Mouse (Mus musculus): ENCODE data around the gene Dnajc1.

The Dnajc1 gene

GRCm38 (mm10) chr2:18300949-18301348, 91.7 kb downstream of the Dnajc1 start:
- no peak for DNase-seq (ENCODE audit: low spot score)

GRCm38 (mm10) chr2:18285175-18285574, 107.5 kb downstream of the Dnajc1 start:
- no peak for DNase-seq (ENCODE audit: low spot score)

GRCm38 (mm10) chr2:18265736-18266135, 126.9 kb downstream of the Dnajc1 start:
- DNase-seq (ENCODE audit: low spot score), result no peak

- no peak for DNase-seq (ENCODE audit: low spot score)
Measured at GRCm38 (mm10) chr2:18264579-18264978, 128.1 kb downstream of the Dnajc1 start.

- DNase-seq (ENCODE audit: low spot score), result no peak
Measured at GRCm38 (mm10) chr2:18262298-18262697, 130.3 kb downstream of the Dnajc1 start.

GRCm38 (mm10) chr2:18249224-18249623, 143.4 kb downstream of the Dnajc1 start:
- no peak for DNase-seq (ENCODE audit: low spot score)

- DNase-seq (ENCODE audit: low spot score), result no peak
Measured at GRCm38 (mm10) chr2:18235524-18235923, 157.1 kb downstream of the Dnajc1 start.

- DNase-seq (ENCODE audit: low spot score), result no peak
Measured at GRCm38 (mm10) chr2:18232883-18233567, 159.6 kb downstream of the Dnajc1 start.

- DNase-seq (ENCODE audit: low spot score), result no peak
Measured at GRCm38 (mm10) chr2:18231143-18231542, 161.5 kb downstream of the Dnajc1 start.

GRCm38 (mm10) chr2:18229279-18229678, 163.4 kb downstream of the Dnajc1 start:
- peak; percentile 79 for DNase-seq (ENCODE audit: low spot score)

- no peak for DNase-seq (ENCODE audit: low spot score)
Measured at GRCm38 (mm10) chr2:18228486-18229062, 164.1 kb downstream of the Dnajc1 start.

GRCm38 (mm10) chr2:18219569-18219968, 173.1 kb downstream of the Dnajc1 start:
- DNase-seq (ENCODE audit: low spot score), result no peak

- peak; percentile 12 for DNase-seq (ENCODE audit: low spot score)
Measured at GRCm38 (mm10) chr2:18219136-18219535, 173.5 kb downstream of the Dnajc1 start.

- no peak for DNase-seq (ENCODE audit: low spot score)
Measured at GRCm38 (mm10) chr2:18218500-18218899, 174.1 kb downstream of the Dnajc1 start.

- no peak for DNase-seq (ENCODE audit: low spot score)
Measured at GRCm38 (mm10) chr2:18217867-18218266, 174.8 kb downstream of the Dnajc1 start.

- DNase-seq (ENCODE audit: low spot score), result peak; percentile 47
Measured at GRCm38 (mm10) chr2:18214031-18214430, 178.6 kb downstream of the Dnajc1 start.

GRCm38 (mm10) chr2:18209948-18210347, 182.7 kb downstream of the Dnajc1 start:
- no peak for DNase-seq (ENCODE audit: low spot score)

- DNase-seq (ENCODE audit: low spot score), result no peak
Measured at GRCm38 (mm10) chr2:18209211-18209823, 183.3 kb downstream of the Dnajc1 start.

GRCm38 (mm10) chr2:18208578-18208977, 184.1 kb downstream of the Dnajc1 start:
- no peak for DNase-seq (ENCODE audit: low spot score)

- DNase-seq (ENCODE audit: low spot score), result no peak
Measured at GRCm38 (mm10) chr2:18206811-18207210, 185.8 kb downstream of the Dnajc1 start.

- peak; percentile 62 for DNase-seq (ENCODE audit: low spot score)
Measured at GRCm38 (mm10) chr2:18205118-18205517, 187.5 kb downstream of the Dnajc1 start.

GRCm38 (mm10) chr2:18202923-18203322, 189.7 kb downstream of the Dnajc1 start:
- DNase-seq (ENCODE audit: low spot score), result no peak

GRCm38 (mm10) chr2:18201820-18202462, 190.7 kb downstream of the Dnajc1 start:
- no peak for DNase-seq (ENCODE audit: low spot score)

Data from adipocyte (in vitro differentiated cells).